Mouse (Mus musculus) heart, embryonic 12.5 days (tissue): ENCODE data around the gene Ier2. TPM values are rescaled to one million over a fixed set of nuclear protein-coding genes. Genes with fewer than 3 reads are reported as not detected.

Experiments used
- ATAC-seq: fragments of 200-750 bp; cut with Nextera tagmentation; 2 replicates; pipeline ENCODE4 v1.8.0; 2017; ENCODE audit warnings: moderate TSS enrichment, moderate library complexity; ENCODE audit not compliant: insufficient number of reproducible peaks, low FRiP score
- H3K27ac ChIP-seq: fragments of 300-500 bp; sonication (generic); 2 replicates; pipeline ENCODE4 v1.5.1; 2016; ENCODE audit warnings: mild to moderate bottlenecking, moderate library complexity; ENCODE audit not compliant: poor library complexity, severe bottlenecking
- H3K27me3 ChIP-seq: fragments of 300-500 bp; sonication (generic); replicated peaks from 2 replicates; pipeline ENCODE4 v1.6.1; 2016; ENCODE audit warnings: mild to moderate bottlenecking, moderate library complexity
- H3K36me3 ChIP-seq: fragments of 300-500 bp; sonication (generic); 2 replicates; pipeline ENCODE4 v1.6.1; 2016; ENCODE audit warnings: mild to moderate bottlenecking, moderate library complexity
- H3K4me1 ChIP-seq: fragments of 300-500 bp; sonication (generic); replicated peaks from 2 replicates; pipeline ENCODE4 v1.6.1; 2016; ENCODE audit warnings: mild to moderate bottlenecking
- H3K4me2 ChIP-seq: fragments of 300-500 bp; sonication (generic); 2 replicates; pipeline ENCODE4 v1.6.1; 2016; ENCODE audit warnings: mild to moderate bottlenecking, moderate library complexity
- H3K4me3 ChIP-seq: fragments of 300-500 bp; sonication (generic); 2 replicates; pipeline ENCODE4 v1.5.1; 2016; ENCODE audit warnings: mild to moderate bottlenecking
- H3K9ac ChIP-seq: fragments of 300-500 bp; sonication (generic); 2 replicates; pipeline ENCODE4 v1.6.1; 2016; ENCODE audit warnings: mild to moderate bottlenecking, moderate library complexity
- H3K9me3 ChIP-seq: fragments of 300-500 bp; sonication (generic); replicated peaks from 2 replicates; pipeline ENCODE4 v1.6.1; 2016; ENCODE audit warnings: mild to moderate bottlenecking, moderate library complexity
- WGBS: fragments of 180-500 bp; shearing (Covaris S2); methylation state at CpG from one replicate; pipeline ENCODE4 v1.1.7; 2016; 5-methylcytosine and 5-hydroxymethylcytosine counted together
- polyA plus RNA-seq: library from polyadenylated mRNA; unstranded; fragments of >200 nt; fragmentation: Nextera tagmentation; extraction: Ambion mirVana; gene quantifications from 2 replicates; pipeline ENCODE4 v1.2.1, GENCODE M21; 2016

Ier2 gene
- polyA plus RNA-seq, 1 experiment from 2014 or later, result 63.4 TPM

DNA sequence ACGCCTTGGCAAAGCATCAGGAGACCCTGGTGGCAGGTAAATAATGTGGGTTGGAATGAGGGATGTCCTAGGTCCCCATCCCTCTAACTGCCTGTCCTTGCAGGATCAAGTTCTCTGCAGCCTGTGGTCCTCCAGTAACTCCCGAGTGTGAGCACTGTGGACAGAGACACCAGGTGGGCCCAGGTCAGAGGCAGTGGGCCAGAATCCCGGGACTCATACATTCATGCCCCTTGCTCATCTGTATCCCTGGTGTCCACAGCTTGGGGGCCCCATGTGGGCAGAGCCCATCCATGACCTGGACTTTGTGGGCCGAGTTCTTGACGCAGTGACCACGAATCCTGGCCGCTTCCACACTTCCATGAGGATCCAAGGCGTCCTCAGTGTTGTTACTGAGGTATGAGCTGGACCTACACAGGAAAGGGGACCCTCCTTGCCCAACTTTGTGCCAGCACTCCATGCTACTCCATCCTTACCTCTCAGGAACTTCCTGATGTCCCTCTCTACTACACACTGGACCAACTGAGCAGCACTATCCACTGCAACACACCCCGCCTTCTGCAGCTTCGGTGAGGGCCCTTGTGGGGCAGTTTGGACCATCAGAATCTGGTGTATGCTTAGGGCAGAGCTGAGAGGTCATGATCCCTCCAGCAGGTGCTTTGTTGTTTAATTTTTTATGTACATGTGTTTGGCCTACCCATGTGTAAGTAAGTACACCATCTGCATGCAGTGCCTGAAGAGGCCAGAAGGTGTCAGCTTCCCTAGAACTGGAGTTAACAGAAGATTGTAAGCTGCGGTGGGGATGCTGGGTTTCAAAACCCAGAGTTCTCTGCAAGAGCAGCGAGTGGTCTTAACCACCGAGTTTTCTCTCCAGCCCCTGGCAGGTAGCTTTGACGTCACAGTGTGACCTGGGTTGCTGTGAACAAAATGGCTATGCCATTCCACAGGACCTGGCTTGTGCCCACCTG lies 34.8 kb upstream of the Ier2 start:
- Histone ChIP-seq H3K9me3 (no peaks in the 10 kb centered on the region), H3K4me1 (peaks cover 34% of the 10 kb centered on the region), H3K4me3 (no peak overlapping the region), H3K36me3 (peaks cover 68% of the 10 kb centered on the region), H3K27ac (no peak overlapping the region), H3K4me2 (no peak overlapping the region), H3K9ac (0 out of 2 replicates have a peak overlapping the region, but pooled peaks have one; percentile 20), H3K27me3 (peaks cover 5% of the 10 kb centered on the region)
- no peak for ATAC-seq
- 87% methylated on average over 14 of the region's 14 CpGs for WGBS

DNA sequence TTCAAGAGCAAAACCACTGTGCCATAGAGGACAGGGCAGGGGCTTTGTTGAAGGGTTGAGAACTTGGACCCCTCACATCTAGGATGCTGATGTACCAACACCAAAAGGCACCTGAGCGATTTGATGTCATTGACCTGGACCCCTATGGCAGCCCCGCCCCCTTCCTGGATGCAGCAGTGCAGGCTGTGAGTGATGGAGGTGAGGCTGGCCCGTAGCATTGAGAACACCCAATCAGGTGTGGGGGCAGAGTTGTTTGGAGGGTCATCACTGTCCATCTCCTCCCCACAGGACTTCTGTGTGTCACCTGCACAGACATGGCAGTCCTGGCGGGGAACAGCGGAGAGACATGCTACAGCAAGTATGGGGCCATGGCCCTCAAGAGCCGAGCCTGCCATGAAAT lies 32.5 kb upstream of the Ier2 start:
- 86% methylated on average over 6 of the region's 6 CpGs for WGBS
- H3K36me3 ChIP-seq, result peaks cover 85% of the 10 kb centered on the region
- no peak overlapping the region for H3K9ac ChIP-seq

DNA sequence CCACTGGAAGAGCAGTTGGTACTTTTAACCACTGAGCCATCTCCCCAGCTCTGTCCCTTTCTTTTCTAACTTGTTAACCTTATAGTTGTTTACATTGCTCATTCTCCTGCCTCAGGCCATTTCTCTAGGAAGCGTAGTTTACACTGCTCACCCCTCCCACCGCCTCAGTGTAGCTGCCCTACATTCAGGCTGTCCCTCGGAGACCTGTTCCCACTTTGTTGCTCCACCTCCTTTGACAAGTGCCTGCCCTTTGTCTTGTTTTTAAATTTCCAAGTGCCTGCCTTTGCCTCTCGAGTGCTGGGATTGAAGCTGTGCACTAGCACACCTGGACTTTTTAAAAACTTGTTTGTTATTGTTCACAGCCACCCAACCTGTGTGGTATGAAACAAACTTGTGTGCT lies 30.7 kb upstream of the Ier2 start:
- no peak overlapping the region for H3K4me3 ChIP-seq
- H3K4me2 ChIP-seq, result no peak overlapping the region
- 60% methylated on average over 4 of the region's 4 CpGs for WGBS
- peaks cover 19% of the 10 kb centered on the region for H3K4me1 ChIP-seq
- H3K27ac ChIP-seq, result no peak overlapping the region
- peaks cover 73% of the 10 kb centered on the region for H3K36me3 ChIP-seq
- H3K27me3 ChIP-seq, result no peaks in the 10 kb centered on the region
- no peak for ATAC-seq
- no peaks in the 10 kb centered on the region for H3K9me3 ChIP-seq
- no peak overlapping the region for H3K9ac ChIP-seq

More for the DNA sequence above, 32.5 kb upstream of the Ier2 start:
- H3K9me3 ChIP-seq, result no peaks in the 10 kb centered on the region
- H3K27ac ChIP-seq, result no peak overlapping the region
- no peak for ATAC-seq
- no peaks in the 10 kb centered on the region for H3K27me3 ChIP-seq
- no peak overlapping the region for H3K4me3 ChIP-seq
- peaks cover 19% of the 10 kb centered on the region for H3K4me1 ChIP-seq
- H3K4me2 ChIP-seq, result no peak overlapping the region

DNA sequence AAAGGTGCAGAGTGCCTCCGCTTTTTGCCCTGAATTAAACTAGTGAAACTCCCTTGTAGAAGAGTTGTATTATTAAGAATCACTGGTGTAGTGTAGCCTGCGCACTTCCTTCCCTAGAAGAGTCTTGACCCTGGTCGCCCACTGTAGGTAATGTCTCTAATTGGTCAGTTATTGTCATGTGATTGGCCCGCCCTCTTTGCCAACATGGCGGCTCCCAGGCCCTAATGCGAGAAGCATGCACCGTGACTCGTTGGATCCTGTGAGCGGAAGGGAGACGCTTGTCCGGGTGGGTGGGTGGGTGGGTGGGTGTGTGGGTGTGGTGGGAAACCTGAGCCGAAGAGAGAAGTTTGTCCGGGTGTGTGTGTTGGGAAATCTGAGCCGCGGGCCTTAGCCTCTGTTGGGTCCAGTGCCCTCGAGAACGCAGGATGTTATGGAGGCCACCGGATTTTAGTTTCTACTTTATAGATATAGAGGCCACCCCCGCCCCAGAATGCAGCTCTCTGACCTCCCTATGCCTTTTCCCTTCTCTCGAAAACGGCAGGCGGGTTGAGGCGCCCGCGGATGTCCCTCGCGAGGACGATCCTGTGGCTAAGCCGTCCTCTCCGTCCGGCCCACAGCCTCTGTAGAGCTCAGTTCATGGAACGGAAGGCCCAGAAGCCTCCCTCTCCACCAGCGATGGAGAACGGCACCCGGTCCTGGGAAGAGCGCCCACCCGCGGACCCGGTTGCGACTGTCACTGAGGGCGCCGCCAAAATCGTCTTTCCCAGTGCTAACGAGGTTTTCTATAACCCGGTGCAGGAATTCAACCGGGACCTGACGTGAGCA lies 26.7 kb upstream of the Ier2 start:
- no peaks in the 10 kb centered on the region for H3K27me3 ChIP-seq
- peak overlapping the region; percentile 66 for H3K27ac ChIP-seq
- H3K4me3 ChIP-seq, result peak overlapping the region; percentile 89
- H3K9ac ChIP-seq, result peak overlapping the region; percentile 86
- H3K36me3 ChIP-seq, result peaks cover 34% of the 10 kb centered on the region
- peak overlapping the region; percentile 96 for H3K4me2 ChIP-seq
- H3K9me3 ChIP-seq, result no peaks in the 10 kb centered on the region
- peak; percentile 86 for ATAC-seq
- WGBS, result under 1% methylated on average over 47 of the region's 47 CpGs
- H3K4me1 ChIP-seq, result peaks cover 42% of the 10 kb centered on the region

DNA sequence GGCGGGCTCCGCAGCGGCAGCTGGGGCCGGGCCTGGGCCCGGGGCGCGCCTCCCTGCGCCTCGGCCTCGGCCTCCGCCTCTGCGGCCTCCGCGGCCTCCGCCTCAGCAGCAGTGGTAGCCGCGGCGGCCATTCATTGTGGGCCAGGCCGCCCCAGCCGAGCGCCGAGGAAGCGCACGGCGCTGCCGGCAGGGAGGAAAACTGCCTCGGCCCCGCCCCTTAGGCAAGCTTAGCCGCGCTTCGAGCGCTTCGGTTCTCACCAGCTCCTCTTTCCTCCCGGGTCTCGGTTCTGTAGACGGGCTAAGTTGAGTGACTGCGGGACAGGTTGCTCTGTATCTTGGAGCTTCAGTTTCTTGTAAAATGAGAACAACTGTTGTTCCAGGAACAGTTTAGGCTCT lies 25.1 kb upstream of the Ier2 start, which contains the start of gene Nacc1:
TSS of gene Nacc1 (minus strand) at position 158 of the 396 bp plus-strand sequence.
- no peaks in the 10 kb centered on the region for H3K9me3 ChIP-seq

DNA sequence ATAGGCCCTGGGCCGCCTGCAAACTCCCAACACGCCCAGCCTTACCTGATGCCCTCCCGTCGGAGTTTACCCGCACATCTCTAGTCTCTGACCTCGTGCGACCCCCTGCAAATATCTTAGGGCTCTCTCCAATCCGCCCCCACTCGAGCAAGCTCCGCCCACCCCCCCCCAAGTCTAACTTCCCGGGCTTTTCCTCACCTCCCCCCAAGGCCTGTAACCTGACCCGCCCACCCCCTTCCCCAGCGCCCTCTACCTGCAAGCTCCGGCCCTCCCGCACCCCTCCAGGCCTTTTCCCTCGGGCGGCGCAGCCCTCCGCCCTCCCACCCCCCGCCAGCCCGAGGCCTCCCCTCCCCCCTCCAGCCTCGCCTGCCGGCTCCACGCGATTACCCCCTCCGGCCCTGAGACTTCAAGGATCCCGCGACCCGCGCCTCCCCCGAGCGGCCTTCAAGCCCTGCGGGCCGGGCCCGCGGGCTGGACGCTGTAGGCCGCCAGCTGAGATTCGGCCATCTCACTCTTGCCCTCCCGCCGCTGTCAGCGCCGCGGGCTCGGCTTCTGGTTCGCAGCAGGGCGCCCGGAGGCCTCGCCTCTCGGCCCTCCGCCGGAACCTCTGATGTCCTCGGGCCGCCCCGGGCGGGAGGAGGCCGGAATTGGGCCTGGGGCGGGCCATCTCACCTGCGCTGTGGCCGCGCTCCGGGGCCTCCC lies 24.5 kb upstream of the Ier2 start:
- Histone ChIP-seq H3K4me2 (peak overlapping the region; percentile 96), H3K27ac (peak overlapping the region; percentile 93), H3K9ac (peak overlapping the region; percentile 96), H3K4me1 (peaks cover 53% of the 10 kb centered on the region), H3K27me3 (no peaks in the 10 kb centered on the region), H3K4me3 (peak overlapping the region; percentile 88), H3K9me3 (no peaks in the 10 kb centered on the region), H3K36me3 (peaks cover 21% of the 10 kb centered on the region)
- WGBS, result under 1% methylated on average over 57 of the region's 62 CpGs
- ATAC-seq, result peak; percentile 72

More for the DNA sequence above, 25.1 kb upstream of the Ier2 start, which contains the start of gene Nacc1:
- peak within 1 kb of the TSS; percentile 93 for H3K27ac ChIP-seq
- H3K4me1 ChIP-seq, result peaks cover 48% of the 10 kb centered on the region
- H3K36me3 ChIP-seq, result peaks cover 21% of the 10 kb centered on the region
- no peaks in the 10 kb centered on the region for H3K27me3 ChIP-seq
- under 1% methylated on average over 37 of the region's 37 CpGs for WGBS
- H3K4me3 ChIP-seq, result peak within 1 kb of the TSS; percentile 89
- ATAC-seq, result peak; percentile 79
- peak within 1 kb of the TSS; percentile 96 for H3K9ac ChIP-seq
- peak within 1 kb of the TSS; percentile 96 for H3K4me2 ChIP-seq

DNA sequence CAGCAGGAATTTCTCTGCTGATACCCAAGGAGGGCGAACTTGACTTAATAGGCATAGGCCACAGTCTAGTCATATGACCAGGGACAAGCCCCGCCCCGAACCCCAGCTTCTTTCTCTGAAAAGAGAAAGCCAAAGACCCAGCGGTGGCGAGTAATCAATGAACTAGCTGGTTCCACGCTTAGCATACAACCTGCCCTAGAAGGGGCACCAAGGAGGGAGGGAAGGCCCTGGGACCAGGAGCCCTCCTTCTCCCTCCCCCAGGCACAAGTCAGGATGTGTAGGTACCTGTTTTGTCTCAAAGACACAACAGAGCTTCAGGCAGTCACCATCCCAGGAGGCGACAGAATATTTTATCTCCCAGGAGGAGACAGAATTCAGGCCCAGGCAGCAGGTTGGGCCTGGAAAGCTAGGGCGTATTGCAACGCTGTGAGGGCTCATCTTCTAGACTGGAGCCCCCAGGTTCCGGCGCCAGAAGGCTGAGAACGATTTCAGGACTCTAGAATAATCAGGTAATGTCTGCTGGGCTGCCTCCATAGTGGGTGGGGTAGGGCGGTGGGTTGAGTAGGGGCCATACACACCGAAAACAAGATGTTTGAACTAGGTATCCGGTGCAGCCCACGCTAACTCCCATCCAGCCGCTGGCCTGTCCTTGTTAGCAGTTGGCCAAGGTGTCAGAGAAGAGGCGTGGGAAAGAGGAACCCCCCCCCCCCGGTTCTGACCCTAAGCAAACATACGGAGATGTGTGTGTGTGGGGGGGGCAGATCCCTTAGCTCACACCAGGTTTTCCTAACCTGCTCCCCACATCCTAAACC lies 23.7 kb upstream of the Ier2 start, which contains the start of gene Trmt1:
TSS of gene Trmt1 (plus strand) at position 117 of the 812 bp plus-strand sequence.
- H3K9ac ChIP-seq, result peak within 1 kb of the TSS; percentile 96
- H3K4me2 ChIP-seq, result peak within 1 kb of the TSS; percentile 96
- peak within 1 kb of the TSS; percentile 93 for H3K27ac ChIP-seq
- H3K27me3 ChIP-seq, result no peaks in the 10 kb centered on the region
- peaks cover 60% of the 10 kb centered on the region for H3K4me1 ChIP-seq
- H3K4me3 ChIP-seq, result peak within 1 kb of the TSS; percentile 88
- ATAC-seq, result peak; percentile 10; the same call in 1 of the 2 replicates
- no peaks in the 10 kb centered on the region for H3K9me3 ChIP-seq
- H3K36me3 ChIP-seq, result peaks cover 16% of the 10 kb centered on the region
- WGBS, result 11% methylated on average over 20 of the region's 20 CpGs

DNA sequence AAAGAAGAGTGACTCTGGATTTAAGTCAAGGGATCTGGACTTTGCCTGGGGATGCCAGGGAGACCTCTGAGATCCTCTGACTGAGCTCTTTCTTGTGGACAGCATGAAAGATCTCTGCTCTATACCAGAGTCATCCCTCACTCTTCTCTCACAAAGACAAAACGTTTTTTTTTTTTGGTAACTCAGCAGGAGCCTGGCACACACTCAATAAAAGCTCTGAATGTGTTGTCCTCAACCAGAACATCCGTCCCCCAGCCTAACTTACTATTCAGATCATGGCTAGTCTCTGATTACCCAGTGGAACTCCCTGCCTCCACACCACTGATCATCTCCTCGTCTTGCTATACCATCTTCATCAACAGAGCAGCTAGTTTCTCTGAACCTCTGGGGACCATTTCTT lies 21.9 kb upstream of the Ier2 start:
- Histone ChIP-seq H3K27me3 (no peaks in the 10 kb centered on the region), H3K9ac (no peak overlapping the region), H3K4me3 (no peak overlapping the region), H3K27ac (no peak overlapping the region), H3K4me1 (peaks cover 56% of the 10 kb centered on the region), H3K36me3 (peaks cover 17% of the 10 kb centered on the region), H3K4me2 (no peak overlapping the region), H3K9me3 (no peaks in the 10 kb centered on the region)
- 70% methylated on average over 3 of the region's 3 CpGs for WGBS
- ATAC-seq, result no peak

DNA sequence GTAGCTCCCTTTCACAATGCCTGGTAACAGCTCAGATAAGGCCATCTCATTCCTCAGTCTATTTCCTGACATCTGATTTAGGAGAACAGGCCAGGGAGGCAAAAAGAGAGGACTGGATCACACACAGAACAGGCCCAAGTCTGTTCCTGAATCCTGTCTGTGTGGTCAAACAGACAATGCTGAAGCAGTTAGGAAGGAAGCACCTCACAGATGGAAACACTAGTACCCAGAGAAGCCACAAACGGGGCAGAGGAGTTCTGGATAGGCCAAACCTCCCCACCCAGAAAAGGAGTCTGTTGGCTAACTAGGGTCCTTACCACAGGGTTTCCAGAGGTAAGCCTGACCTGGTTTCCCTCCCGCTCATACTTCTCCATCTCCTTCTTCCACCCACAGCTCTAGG lies 19.6 kb upstream of the Ier2 start:
- peak overlapping the region; percentile 24; the same call in 1 of the 2 replicates for H3K9ac ChIP-seq
- peaks cover 49% of the 10 kb centered on the region for H3K4me1 ChIP-seq
- no peak for ATAC-seq

DNA sequence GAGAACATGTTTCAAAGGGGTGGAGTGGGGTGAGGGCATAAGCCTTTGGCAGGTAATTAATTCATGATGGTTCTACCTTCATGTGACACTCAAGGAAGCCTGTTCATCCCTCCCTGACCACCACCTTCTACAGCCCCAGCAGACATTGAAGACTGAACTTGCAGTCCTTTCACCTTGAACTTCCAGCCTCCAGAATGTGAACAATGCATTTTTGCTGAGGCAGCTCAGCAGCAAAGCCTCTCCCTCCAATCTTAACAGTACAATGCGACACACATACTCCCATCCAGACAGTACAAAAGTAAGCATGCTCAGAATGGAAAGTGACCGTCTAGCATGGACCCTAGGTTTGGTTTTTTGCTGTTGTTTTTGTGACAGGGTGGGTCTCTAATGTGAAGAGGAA lies 18.8 kb upstream of the Ier2 start:
- Histone ChIP-seq H3K9me3 (no peaks in the 10 kb centered on the region), H3K9ac (no peak overlapping the region), H3K36me3 (peaks cover 23% of the 10 kb centered on the region), H3K27me3 (no peaks in the 10 kb centered on the region), H3K4me3 (no peak overlapping the region), H3K4me1 (peaks cover 49% of the 10 kb centered on the region), H3K4me2 (no peak overlapping the region), H3K27ac (no peak overlapping the region; the same call in 1 of the 2 replicates)
- no peak for ATAC-seq
- 64% methylated on average over 2 of the region's 2 CpGs for WGBS

More for the DNA sequence above, 19.6 kb upstream of the Ier2 start:
- Histone ChIP-seq H3K36me3 (peaks cover 17% of the 10 kb centered on the region), H3K4me2 (no peak overlapping the region), H3K4me3 (no peak overlapping the region), H3K27ac (peak overlapping the region; percentile 32; the same call in 1 of the 2 replicates), H3K27me3 (no peaks in the 10 kb centered on the region), H3K9me3 (no peaks in the 10 kb centered on the region)
- 71% methylated on average over 2 of the region's 2 CpGs for WGBS
